Mouse (Mus musculus) cerebellum, adult 18-20 months (tissue): ENCODE measurements around the gene Cd300lg.

Source experiments
- DNase-seq, 2 experiments: peaks; one replicate each; pipeline ENCODE4 v3.0.0; 2021

Gene Cd300lg

DNA sequence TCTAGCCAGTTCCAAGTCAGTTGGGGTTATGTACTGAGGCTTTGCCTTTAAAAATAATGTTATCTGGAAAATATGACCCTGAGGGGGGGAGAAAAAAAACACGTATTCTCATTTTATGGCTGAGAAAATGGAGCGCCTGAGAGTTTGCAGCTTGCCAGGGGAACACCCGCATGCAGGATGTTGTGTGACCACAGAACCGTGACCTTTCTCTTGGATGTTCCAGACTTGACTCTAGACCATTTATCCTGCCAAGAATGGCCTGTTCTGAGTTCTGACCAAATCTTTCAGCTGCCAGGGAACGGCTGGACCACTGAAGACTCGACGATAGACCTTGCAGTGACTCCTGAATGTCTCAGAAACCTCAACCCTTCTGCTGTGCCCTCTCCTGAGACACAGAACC is 11.9 kb downstream of the Cd300lg start:
- no peak for DNase-seq

GRCm38 (mm10) chr11:102053847-102054246 is 12.5 kb downstream of the Cd300lg start:
- DNase-seq = peak; percentile 71 to 83

- peak; percentile 84 to 90 for DNase-seq
Measured at GRCm38 (mm10) chr11:102061236-102061940, 20.1 kb downstream of the Cd300lg start.

DNA sequence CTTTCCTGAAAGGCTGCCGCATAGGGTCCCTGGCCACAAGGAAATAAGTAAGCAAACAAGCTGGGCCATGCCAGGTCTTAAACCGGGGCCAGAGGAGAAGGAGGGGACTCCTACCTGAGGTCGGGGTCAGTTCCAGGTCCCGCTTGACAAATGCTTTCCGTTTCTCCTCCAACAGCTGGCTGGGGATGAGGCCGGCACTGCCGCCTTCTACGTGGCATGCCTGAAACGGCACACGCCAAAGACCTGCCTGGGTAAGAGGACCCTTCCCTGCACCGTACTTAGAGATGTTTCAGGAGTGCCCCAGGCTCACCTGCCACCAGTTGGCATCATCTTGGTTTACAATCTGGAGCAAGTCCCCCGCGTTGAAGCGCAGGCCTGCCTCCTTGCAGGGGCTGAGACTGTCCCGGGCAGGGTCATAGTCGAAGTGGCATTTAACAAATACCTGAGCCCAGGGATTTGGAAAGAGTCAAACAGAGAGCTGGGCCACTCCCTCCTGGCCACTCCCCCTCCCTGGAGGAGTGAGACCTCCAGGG is 20.7 kb downstream of the Cd300lg start:
- peak in 1 of 2 experiments; percentile 23 for DNase-seq

DNA sequence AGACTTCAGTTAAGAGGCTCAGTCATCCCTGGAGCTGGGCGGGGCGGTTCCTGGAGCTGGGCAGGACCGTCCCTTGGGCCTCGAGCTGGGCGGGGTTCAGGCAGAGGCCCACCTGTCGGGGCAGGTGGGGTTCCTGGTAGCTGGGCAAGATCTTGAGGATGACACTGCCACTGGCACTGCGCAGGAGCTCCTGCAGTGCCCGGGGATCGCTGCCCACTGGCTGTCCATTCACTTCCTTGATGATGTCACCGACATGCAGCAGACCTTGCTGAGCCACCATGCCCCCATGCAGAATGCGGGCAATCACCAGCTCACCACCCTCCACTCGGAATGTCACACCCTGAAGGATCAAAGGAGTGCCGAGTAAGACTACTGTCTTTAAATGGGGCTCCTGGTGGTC is 21.8 kb downstream of the Cd300lg start:
- peak; percentile 27 to 35 for DNase-seq

DNA sequence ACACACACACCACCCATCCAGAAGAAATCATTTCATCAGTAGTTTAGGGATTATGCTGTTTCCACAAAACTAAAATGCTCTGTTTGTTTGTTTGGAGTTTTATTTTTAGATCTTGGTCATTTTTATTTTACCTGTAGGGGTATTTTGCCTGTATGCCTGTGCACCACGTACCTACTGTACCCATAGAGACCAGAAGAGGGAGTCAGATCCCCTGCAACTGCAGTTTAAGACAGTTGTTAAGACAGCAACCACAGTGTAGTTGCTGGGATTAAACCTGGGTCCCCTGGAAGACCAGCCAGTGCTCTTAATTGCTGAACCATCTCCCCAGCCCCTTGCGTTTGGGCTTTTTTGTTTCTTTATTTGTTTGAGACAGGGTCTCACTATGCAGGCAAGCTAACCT is 27.7 kb downstream of the Cd300lg start:
- no peak for DNase-seq

- DNase-seq = no peak
Measured at GRCm38 (mm10) chr11:102069633-102070032, 28.3 kb downstream of the Cd300lg start.

GRCm38 (mm10) chr11:102070426-102070825 is 29.1 kb downstream of the Cd300lg start:
- no peak for DNase-seq

DNA sequence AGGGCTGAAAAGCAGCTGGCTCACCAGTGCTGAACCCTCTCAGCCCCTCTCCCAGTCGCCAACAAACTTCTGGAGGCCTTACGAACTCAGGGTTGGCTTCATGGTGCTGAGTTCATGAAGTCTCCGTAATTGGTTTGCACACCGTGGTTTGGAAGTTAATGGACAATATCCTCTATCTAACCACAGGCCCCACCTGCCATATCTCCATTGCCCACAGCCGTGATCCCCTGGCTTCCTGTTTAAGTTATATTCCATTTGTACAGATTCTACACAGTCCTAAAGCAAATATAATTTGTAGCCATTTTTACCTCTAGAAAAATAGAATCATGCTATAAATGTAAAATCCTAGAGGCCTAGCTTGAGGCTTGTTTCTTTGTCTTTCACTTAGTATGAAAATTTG is 31.4 kb downstream of the Cd300lg start:
- DNase-seq = no peak

- DNase-seq = no peak
Measured at GRCm38 (mm10) chr11:102073722-102074121, 32.4 kb downstream of the Cd300lg start.

- peak; percentile 59 to 66 for DNase-seq
Measured at GRCm38 (mm10) chr11:102082322-102082721, 41.0 kb downstream of the Cd300lg start.

DNA sequence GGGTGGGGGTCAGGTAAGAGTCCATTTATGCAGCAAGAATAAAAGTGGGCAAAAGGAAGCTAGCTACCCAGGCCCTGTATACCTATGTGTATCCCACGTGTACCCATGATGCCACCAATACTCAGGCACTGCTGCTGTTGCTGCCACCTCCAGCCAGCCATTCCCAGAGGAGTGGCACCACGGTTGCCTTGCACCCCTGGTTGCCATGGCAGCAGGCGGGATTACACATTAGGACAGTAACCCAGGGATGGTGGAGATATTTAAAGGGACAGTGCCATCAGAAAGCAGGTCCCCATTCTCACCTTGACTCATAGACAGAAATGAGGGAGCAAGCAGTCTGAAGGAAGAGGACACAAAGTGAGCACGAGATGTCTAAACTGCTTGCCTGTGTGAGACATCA is 41.9 kb downstream of the Cd300lg start:
- DNase-seq = no peak

DNA sequence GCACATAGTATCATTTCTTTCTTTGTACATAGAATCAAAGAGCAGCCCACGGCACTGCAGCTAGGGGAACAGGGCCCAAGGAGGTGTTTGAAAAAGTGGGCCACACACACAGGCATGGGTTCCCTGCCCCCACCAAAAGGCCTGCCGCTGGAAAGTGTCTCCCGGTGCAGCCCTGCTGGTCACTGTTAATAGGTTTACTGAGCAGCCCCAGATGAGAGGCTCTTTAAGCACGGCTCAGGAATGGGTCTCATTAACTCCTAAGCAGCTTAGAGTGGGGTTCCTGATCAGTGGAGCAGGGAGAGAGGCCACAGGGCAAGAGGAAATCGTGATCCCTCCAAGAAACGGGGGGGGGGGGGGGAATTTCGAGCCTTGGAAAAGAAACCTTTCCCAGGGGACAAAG is 42.9 kb downstream of the Cd300lg start:
- no peak for DNase-seq

DNA sequence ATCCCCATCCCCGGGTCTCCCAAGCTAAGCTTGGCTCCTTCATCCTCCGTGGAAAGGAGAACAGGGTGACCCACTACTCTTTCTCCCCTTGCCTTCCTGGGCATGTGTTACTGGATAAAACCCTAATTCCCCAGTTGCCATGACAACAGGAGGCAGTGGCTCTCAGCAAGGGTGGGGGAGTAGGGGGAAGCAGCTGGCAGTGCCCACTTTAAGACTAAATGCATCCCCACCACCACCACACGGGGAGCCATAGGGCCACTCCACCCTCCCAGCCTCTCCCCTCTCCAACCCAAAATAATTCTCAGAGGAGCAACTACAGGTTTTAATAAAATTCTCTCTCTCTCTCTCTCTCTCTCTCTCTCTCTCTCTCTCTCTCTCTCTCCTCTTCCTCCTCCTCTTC is 45.0 kb downstream of the Cd300lg start:
- DNase-seq = no peak

DNA sequence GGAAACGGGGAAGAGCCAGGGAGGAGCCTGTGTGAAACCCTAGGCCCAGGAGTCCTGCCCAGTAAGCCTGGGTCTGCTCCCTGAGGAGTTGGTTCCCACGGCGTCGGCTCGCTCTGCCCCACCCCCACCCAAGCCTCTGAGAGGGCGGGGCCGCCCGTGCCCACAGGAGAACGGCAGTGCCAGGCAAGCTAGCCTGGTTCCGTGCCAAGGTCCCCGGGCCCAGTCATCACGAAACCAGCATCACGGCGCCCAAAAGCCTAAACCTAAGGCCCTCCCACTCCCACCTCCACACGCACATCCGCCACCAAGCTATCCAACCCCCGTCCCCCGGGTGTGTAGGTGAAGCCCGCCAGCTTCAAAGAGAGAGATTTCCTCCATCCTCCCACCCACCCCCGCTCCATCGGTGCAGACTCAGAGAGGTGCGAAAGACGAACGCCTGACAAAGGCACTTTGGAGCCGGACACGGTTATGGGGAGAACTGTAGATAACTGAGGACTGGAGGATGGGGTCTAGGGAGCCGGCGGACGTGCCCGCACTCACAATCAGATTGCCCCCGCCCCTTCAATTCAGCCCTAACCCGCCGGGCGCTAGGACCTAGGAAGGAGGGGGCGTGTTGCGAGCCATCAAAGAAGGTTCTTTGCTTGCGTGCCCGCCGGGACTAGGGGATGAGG is 45.9 kb downstream of the Cd300lg start:
- DNase-seq = peak; percentile 76 to 81

GRCm38 (mm10) chr11:102087931-102088898 is 46.9 kb downstream of the Cd300lg start, which contains the start of gene Mpp2:
Gene Mpp2 (minus strand): TSS chr11:102088515.
- peak; percentile 74 to 82 for DNase-seq

GRCm38 (mm10) chr11:102089088-102089808 is 47.9 kb downstream of the Cd300lg start:
- DNase-seq = peak; percentile 71 to 78

DNA sequence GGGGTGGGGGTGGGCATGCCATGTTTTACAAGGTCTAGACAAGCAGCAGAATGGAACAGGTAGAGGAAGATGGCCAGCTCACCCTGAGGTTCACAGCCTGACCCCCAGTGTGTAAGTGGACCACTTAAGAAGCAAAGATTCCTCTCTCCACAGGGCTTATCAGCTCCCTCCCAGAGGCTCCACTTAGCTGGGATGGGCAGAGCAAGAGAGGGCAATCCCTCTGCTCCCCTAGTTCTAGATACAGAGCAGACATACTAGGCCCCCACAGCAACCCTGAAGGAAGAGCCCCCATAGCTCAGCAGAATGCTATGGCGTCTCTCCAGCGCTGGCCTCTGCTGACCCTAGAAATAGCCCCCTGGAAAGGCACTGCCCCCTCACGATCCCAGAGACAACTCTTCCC is 54.4 kb downstream of the Cd300lg start:
- no peak for DNase-seq

DNA sequence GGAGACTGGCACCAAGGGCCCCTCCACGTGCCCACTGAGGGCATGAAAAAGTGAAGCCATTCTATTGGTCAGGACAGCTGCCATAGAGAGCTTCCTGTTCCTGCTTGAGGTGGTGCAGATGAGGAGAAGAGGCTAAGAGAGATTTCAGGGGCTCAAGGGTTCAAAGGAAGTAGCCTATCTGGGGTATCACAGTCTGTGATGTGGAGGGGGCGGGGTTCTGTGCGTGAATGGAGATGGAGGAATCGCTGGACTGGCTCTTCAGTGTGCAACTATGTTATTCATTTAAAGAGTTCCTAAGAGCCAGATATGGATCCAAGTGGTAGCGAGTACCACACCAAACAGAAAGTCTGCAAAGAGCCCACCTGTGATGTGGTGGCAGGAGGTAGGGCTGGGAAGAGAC is 55.1 kb downstream of the Cd300lg start:
- DNase-seq = no peak

DNA sequence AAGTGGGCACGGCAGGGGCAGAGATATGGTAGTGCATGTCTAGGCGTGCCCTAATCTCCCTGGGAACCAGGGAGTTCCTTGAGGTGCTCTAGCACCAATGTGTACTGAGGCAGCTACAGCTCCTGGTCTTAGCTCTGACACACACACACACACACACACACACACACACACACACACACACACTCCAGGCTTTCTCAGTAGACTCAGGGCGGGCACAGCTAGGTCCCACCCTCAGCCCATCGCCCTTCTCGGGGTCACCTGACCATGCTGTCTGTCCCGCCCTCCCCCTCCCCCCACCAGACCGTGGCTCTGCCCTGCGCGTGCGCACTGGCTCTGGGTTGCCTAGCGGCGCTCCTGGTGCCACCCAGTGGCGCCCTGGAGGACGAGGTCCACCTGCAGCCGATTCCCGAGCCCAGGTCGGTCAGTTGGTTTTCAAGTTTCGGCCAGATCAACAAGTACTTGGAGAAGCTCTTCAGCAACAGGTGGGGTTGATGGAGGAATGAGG is 55.6 kb downstream of the Cd300lg start:
- DNase-seq = peak; percentile 72 to 77

GRCm38 (mm10) chr11:102101219-102101618 is 59.9 kb downstream of the Cd300lg start, which contains the start of gene Ppy:
Gene Ppy (minus strand): TSS chr11:102101319.
- no peak for DNase-seq
